Mouse (Mus musculus) midbrain, embryonic 14.5 days (tissue): ENCODE results near the gene Ptpn14. TPM values are rescaled to one million over a fixed set of nuclear protein-coding genes. Genes with fewer than 3 reads are reported as not detected.

Experiments used
- ATAC-seq: fragments of 200-750 bp; cut with Nextera tagmentation; 2 replicates; pipeline ENCODE4 v1.8.0; 2017; ENCODE audit warnings: moderate number of reproducible peaks, moderate library complexity; ENCODE audit not compliant: low FRiP score, low TSS enrichment
- DNase-seq: peaks from one replicate; pipeline ENCODE4 v3.0.0-alpha.2; 2015
- H3K27ac ChIP-seq: fragments of 300-500 bp; sonication (generic); replicated peaks from 2 replicates; pipeline ENCODE4 v1.5.1; 2014; ENCODE audit warnings: mild to moderate bottlenecking, low read depth, low read length, moderate library complexity
- H3K27me3 ChIP-seq: fragments of 300-500 bp; sonication (generic); 2 replicates; pipeline ENCODE4 v1.6.1; 2014; ENCODE audit warnings: low read length, control low read depth, mixed read lengths; ENCODE audit not compliant: control insufficient read depth, insufficient read depth
- H3K36me3 ChIP-seq: fragments of 300-500 bp; sonication (generic); 2 replicates; pipeline ENCODE4 v1.6.1; 2014; ENCODE audit warnings: low read length, control low read depth; ENCODE audit not compliant: control insufficient read depth, insufficient read depth
- H3K4me1 ChIP-seq: fragments of 300-500 bp; sonication (generic); 2 replicates; pipeline ENCODE4 v1.6.1; 2014; ENCODE audit warnings: mild to moderate bottlenecking, antibody characterized with exemption, low read length, control low read depth; ENCODE audit not compliant: control insufficient read depth, insufficient read depth
- H3K4me2 ChIP-seq: fragments of 300-500 bp; sonication (generic); 2 replicates; pipeline ENCODE4 v1.6.1; 2014; ENCODE audit warnings: mild to moderate bottlenecking, low read length, moderate library complexity
- H3K4me3 ChIP-seq: fragments of 300-500 bp; sonication (generic); replicated peaks from 2 replicates; pipeline ENCODE4 v1.5.1; 2014; ENCODE audit warnings: low read depth, low read length
- H3K9ac ChIP-seq: fragments of 300-500 bp; sonication (generic); replicated peaks from 2 replicates; pipeline ENCODE4 v1.6.1; 2014; ENCODE audit warnings: mild to moderate bottlenecking, low read length, moderate library complexity
- H3K9me3 ChIP-seq: fragments of 300-500 bp; sonication (generic); 2 replicates; pipeline ENCODE4 v1.6.1; 2016; ENCODE audit warnings: low read length, control low read depth, mixed read lengths; ENCODE audit not compliant: control insufficient read depth
- WGBS: fragments of 180-500 bp; shearing (Covaris S2); extraction: QIAGEN DNeasy Blood & Tissue Kit; methylation state at CpG from one replicate; pipeline ENCODE4 v1.1.7; 2014; 5-methylcytosine and 5-hydroxymethylcytosine counted together
- polyA plus RNA-seq: library from polyadenylated mRNA; unstranded; fragments of >200 nt; fragmentation: Nextera tagmentation; extraction: Ambion mirVana; gene quantifications from 2 replicates; pipeline ENCODE4 v1.2.1, GENCODE M21; 2014

Gene Ptpn14
- polyA plus RNA-seq, 1 experiment from 2014 or later: 1.7 TPM

GRCm38 (mm10) chr1:189729141-189729815 lies 1.2 kb downstream of the Ptpn14 start:
- no peaks in the 10 kb centered on the region for H3K36me3 ChIP-seq
- WGBS: 9% methylated on average over 17 of the region's 17 CpGs
- peaks cover 25% of the 10 kb centered on the region for H3K27me3 ChIP-seq
- DNase-seq (no peak), ATAC-seq (no peak)
- no peak overlapping the region for H3K27ac ChIP-seq
- H3K9ac ChIP-seq: 0 out of 2 replicates have a peak overlapping the region, but pooled peaks have one; percentile 36
- no peaks in the 10 kb centered on the region for H3K9me3 ChIP-seq
- peak overlapping the region; percentile 98 for H3K4me2 ChIP-seq
- H3K4me1 ChIP-seq: peaks cover 13% of the 10 kb centered on the region
- H3K4me3 ChIP-seq: peak overlapping the region; percentile 51

GRCm38 (mm10) chr1:189731697-189732096 lies 3.6 kb downstream of the Ptpn14 start:
- Histone ChIP-seq H3K36me3 (no peaks in the 10 kb centered on the region), H3K27me3 (peaks cover 25% of the 10 kb centered on the region), H3K4me1 (peaks cover 13% of the 10 kb centered on the region), H3K9me3 (no peaks in the 10 kb centered on the region), H3K9ac (no peak overlapping the region), H3K4me2 (no peak overlapping the region), H3K27ac (no peak overlapping the region), H3K4me3 (no peak overlapping the region)
- ATAC-seq (no peak), DNase-seq (no peak)
- 83% methylated on average over 10 of the region's 10 CpGs for WGBS

- no peak for ATAC-seq
- H3K9ac ChIP-seq: no peak overlapping the region
- no peak overlapping the region for H3K4me2 ChIP-seq
- peaks cover 12% of the 10 kb centered on the region for H3K4me1 ChIP-seq
- H3K36me3 ChIP-seq: no peaks in the 10 kb centered on the region
- H3K27ac ChIP-seq: no peak overlapping the region
- WGBS: 81% methylated on average over 8 of the region's 8 CpGs
- H3K9me3 ChIP-seq: no peaks in the 10 kb centered on the region
- no peak overlapping the region for H3K4me3 ChIP-seq
- DNase-seq: no peak
- peaks cover 25% of the 10 kb centered on the region for H3K27me3 ChIP-seq
Observed at GRCm38 (mm10) chr1:189732156-189732555, 4.1 kb downstream of the Ptpn14 start.

DNA sequence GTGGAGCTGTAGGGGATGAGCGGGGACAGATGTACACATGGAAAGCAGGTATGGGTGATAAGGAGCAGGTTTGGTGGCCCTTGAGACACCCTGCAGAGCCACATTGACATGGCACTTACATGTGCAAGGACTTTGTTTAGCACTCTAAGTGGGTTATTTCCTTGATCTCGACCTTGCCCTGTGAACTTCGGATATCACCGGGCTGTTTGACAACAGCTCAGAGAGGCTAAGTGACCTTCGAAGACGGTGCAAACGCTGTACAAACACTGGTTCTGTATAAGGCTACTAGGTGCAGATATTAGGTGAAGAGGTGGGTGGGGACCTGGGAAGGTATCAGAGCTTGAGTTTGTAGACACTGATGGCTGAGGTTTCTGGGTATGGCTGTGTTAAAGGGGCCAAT lies 12.0 kb downstream of the Ptpn14 start:
- ATAC-seq (no peak), DNase-seq (no peak)
- no peaks in the 10 kb centered on the region for H3K27me3 ChIP-seq
- H3K9ac ChIP-seq: no peak overlapping the region
- H3K4me3 ChIP-seq: no peak overlapping the region
- H3K36me3 ChIP-seq: no peaks in the 10 kb centered on the region
- no peaks in the 10 kb centered on the region for H3K9me3 ChIP-seq
- WGBS: 95% methylated on average over 7 of the region's 7 CpGs
- no peak overlapping the region for H3K4me2 ChIP-seq
- no peak overlapping the region for H3K27ac ChIP-seq
- H3K4me1 ChIP-seq: no peaks in the 10 kb centered on the region

GRCm38 (mm10) chr1:189742041-189742440 lies 14.0 kb downstream of the Ptpn14 start:
- no peak overlapping the region for H3K4me3 ChIP-seq
- DNase-seq: no peak
- H3K36me3 ChIP-seq: no peaks in the 10 kb centered on the region
- H3K4me2 ChIP-seq: no peak overlapping the region
- no peak for ATAC-seq
- WGBS: 97% methylated on average over 5 of the region's 5 CpGs
- no peak overlapping the region for H3K27ac ChIP-seq
- H3K27me3 ChIP-seq: no peaks in the 10 kb centered on the region
- H3K9ac ChIP-seq: no peak overlapping the region
- H3K4me1 ChIP-seq: no peaks in the 10 kb centered on the region
- H3K9me3 ChIP-seq: no peaks in the 10 kb centered on the region

GRCm38 (mm10) chr1:189743136-189743535 lies 15.1 kb downstream of the Ptpn14 start:
- Histone ChIP-seq H3K27me3 (no peaks in the 10 kb centered on the region), H3K4me3 (no peak overlapping the region), H3K4me1 (no peaks in the 10 kb centered on the region), H3K9me3 (no peaks in the 10 kb centered on the region), H3K27ac (no peak overlapping the region), H3K36me3 (no peaks in the 10 kb centered on the region), H3K9ac (no peak overlapping the region), H3K4me2 (no peak overlapping the region)
- ATAC-seq (no peak), DNase-seq (no peak)
- WGBS: 91% methylated on average over 5 of the region's 5 CpGs

- ATAC-seq: no peak
- no peak overlapping the region for H3K4me2 ChIP-seq
- no peaks in the 10 kb centered on the region for H3K27me3 ChIP-seq
- H3K4me1 ChIP-seq: no peaks in the 10 kb centered on the region
- no peak overlapping the region for H3K4me3 ChIP-seq
- no peak for DNase-seq
- WGBS: 73% methylated on average over 4 of the region's 4 CpGs
- no peaks in the 10 kb centered on the region for H3K9me3 ChIP-seq
- H3K9ac ChIP-seq: no peak overlapping the region
- no peaks in the 10 kb centered on the region for H3K36me3 ChIP-seq
- H3K27ac ChIP-seq: no peak overlapping the region
Observed at GRCm38 (mm10) chr1:189744914-189745710, 17.0 kb downstream of the Ptpn14 start.

- ATAC-seq: no peak
Observed at GRCm38 (mm10) chr1:189746520-189746919, 18.5 kb downstream of the Ptpn14 start.

GRCm38 (mm10) chr1:189749789-189750188 lies 21.7 kb downstream of the Ptpn14 start:
- DNase-seq (no peak), ATAC-seq (no peak)
- no peaks in the 10 kb centered on the region for H3K36me3 ChIP-seq
- H3K4me3 ChIP-seq: no peak overlapping the region
- no peak overlapping the region for H3K27ac ChIP-seq
- H3K27me3 ChIP-seq: no peaks in the 10 kb centered on the region
- 98% methylated on average over 4 of the region's 4 CpGs for WGBS
- H3K9me3 ChIP-seq: no peaks in the 10 kb centered on the region
- no peaks in the 10 kb centered on the region for H3K4me1 ChIP-seq
- no peak overlapping the region for H3K9ac ChIP-seq
- H3K4me2 ChIP-seq: no peak overlapping the region

More at GRCm38 (mm10) chr1:189746520-189746919, 18.5 kb downstream of the Ptpn14 start:
- no peak for DNase-seq
- H3K9me3 ChIP-seq: no peaks in the 10 kb centered on the region
- H3K4me2 ChIP-seq: no peak overlapping the region
- no peaks in the 10 kb centered on the region for H3K4me1 ChIP-seq
- no peak overlapping the region for H3K27ac ChIP-seq
- 90% methylated on average over 4 of the region's 4 CpGs for WGBS
- no peak overlapping the region for H3K9ac ChIP-seq
- H3K4me3 ChIP-seq: no peak overlapping the region
- H3K27me3 ChIP-seq: no peaks in the 10 kb centered on the region
- no peaks in the 10 kb centered on the region for H3K36me3 ChIP-seq
